Mouse (Mus musculus): Measurements from ENCODE around the gene Maml3.

DNA sequence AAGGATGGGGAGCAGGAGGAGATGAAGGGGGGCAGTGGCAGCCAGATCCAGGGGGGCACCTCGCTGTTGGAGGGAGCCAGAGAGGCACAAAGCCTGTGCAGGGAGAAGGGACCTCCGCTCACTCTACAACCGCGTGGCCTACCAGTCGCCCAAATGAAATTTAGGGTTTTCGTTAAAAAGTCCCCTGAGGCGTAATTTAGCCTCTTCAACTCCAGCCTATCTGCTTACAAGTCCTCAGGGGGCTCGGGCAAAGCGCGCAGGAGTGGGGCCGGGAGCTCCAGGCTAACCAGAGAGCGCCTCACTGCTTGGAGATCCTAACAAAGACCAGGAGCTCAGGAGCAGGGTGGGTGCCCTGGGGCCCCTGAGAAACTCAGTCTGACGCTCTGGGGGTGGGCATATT, 402.9 kb downstream of the Maml3 start:
- TF ChIP-seq CTCF (IDR thresholded peaks at IDR 0.05; ENCODE audit: insufficient read depth, low read depth, low read length) = no peak
- no peak for TF ChIP-seq POLR2A (IDR thresholded peaks at IDR 0.05; ENCODE audit: insufficient read depth, low read depth, low read length)

Measured in olfactory bulb, adult 2 months (tissue).